Mouse (Mus musculus): ENCODE measurements around the gene Thbs3. TPM values are rescaled to one million over a fixed set of nuclear protein-coding genes. Genes with fewer than 3 reads are reported as not detected.

Thbs3 gene
- polyA plus RNA-seq, 1 experiment, result 5.0 TPM

- 20% methylated on average over 7 of the region's 7 CpGs for WGBS
- H3K27ac ChIP-seq (ENCODE audit: insufficient read depth, low read depth, low read length), result peak overlapping the region; percentile 58
- no peaks in the 10 kb centered on the region for H3K27me3 ChIP-seq (replicated peaks; ENCODE audit: control insufficient read depth, insufficient read depth, low read length)
- H3K36me3 ChIP-seq (ENCODE audit: control insufficient read depth, insufficient read depth, low read length), result no peaks in the 10 kb centered on the region
- H3K4me1 ChIP-seq (ENCODE audit: control insufficient read depth, insufficient read depth, low read length), result peaks cover 10% of the 10 kb centered on the region; the same call in 1 of the 2 replicates
- TF ChIP-seq POLR2A (IDR thresholded peaks at IDR 0.05; ENCODE audit: low read depth, low read length) (no peak), CTCF (conservative IDR thresholded peaks at IDR 0.05; ENCODE audit: insufficient read depth, insufficient read length, low read depth, low read length) (peak; percentile 95)
- H3K4me3 ChIP-seq (ENCODE audit: insufficient read depth, low read depth, low read length), result no peak overlapping the region
- peak; percentile 89 for DNase-seq
Observed at GRCm38 (mm10) chr3:89250435-89251040, 35.6 kb downstream of the Thbs3 start.

- H3K4me1 ChIP-seq (ENCODE audit: control insufficient read depth, insufficient read depth, low read length), result peaks cover 6% of the 10 kb centered on the region; the same call in 1 of the 2 replicates
- TF ChIP-seq CTCF (conservative IDR thresholded peaks at IDR 0.05; ENCODE audit: insufficient read depth, insufficient read length, low read depth, low read length) (no peak), POLR2A (IDR thresholded peaks at IDR 0.05; ENCODE audit: low read depth, low read length) (no peak)
- H3K36me3 ChIP-seq (ENCODE audit: control insufficient read depth, insufficient read depth, low read length), result no peaks in the 10 kb centered on the region
- DNase-seq, result peak; percentile 90
- H3K27ac ChIP-seq (ENCODE audit: insufficient read depth, low read depth, low read length), result peak overlapping the region; percentile 81
- H3K4me3 ChIP-seq (ENCODE audit: insufficient read depth, low read depth, low read length), result peak overlapping the region; percentile 17; the same call in 1 of the 2 replicates
- no peaks in the 10 kb centered on the region for H3K27me3 ChIP-seq (replicated peaks; ENCODE audit: control insufficient read depth, insufficient read depth, low read length)
- WGBS, result 11% methylated on average over 17 of the region's 17 CpGs
Observed at GRCm38 (mm10) chr3:89251365-89251895, 36.5 kb downstream of the Thbs3 start.

DNA sequence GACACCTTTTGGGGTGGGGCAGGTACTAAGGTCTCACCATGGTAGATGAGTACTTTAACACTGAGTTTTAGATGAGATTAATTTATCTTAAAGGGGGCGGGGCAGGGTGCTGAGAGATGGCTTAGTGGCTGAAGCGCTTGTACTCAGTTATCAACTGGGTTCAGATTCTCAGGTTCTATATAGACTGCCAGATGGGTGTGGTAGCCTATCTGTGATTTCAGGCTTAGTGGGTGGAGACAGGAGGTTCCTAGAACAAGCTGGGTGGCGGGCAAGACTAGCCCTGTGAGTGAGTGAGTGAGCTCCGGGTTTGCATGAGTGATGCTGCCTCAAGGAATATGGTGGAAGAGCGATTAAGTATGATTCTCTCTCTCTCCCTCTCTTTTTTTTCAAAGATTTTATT lies 40.0 kb downstream of the Thbs3 start:
- Histone ChIP-seq H3K27ac (ENCODE audit: insufficient read depth, low read depth, low read length) (no peak overlapping the region), H3K27me3 (replicated peaks; ENCODE audit: control insufficient read depth, insufficient read depth, low read length) (no peaks in the 10 kb centered on the region), H3K36me3 (ENCODE audit: control insufficient read depth, insufficient read depth, low read length) (no peaks in the 10 kb centered on the region), H3K4me3 (ENCODE audit: insufficient read depth, low read depth, low read length) (no peak overlapping the region), H3K4me1 (ENCODE audit: control insufficient read depth, insufficient read depth, low read length) (peaks cover 6% of the 10 kb centered on the region; the same call in 1 of the 2 replicates)
- DNase-seq, result no peak
- TF ChIP-seq POLR2A (IDR thresholded peaks at IDR 0.05; ENCODE audit: low read depth, low read length) (no peak), CTCF (conservative IDR thresholded peaks at IDR 0.05; ENCODE audit: insufficient read depth, insufficient read length, low read depth, low read length) (no peak)
- WGBS, result 95% methylated on average over 5 of the region's 5 CpGs

DNA sequence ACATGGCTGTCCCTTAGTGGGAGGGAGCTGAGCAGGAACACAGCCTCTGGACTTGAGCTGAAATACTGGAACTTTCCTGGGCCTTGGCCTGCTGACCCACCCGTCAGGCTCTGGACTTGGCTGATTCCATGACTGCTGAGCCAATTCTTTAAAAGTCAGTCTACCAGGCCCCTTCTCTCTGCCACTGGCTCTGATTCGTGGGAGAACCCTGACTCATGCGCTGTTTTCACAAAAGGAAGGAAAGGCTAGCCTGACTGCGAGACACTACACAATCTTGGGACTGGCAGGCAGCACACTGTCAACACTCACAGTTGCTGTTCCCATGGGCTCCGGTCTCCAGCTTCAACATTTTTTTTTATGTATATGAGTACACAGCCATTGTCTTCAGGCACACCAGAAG lies 41.2 kb downstream of the Thbs3 start:
- no peak overlapping the region for H3K4me3 ChIP-seq (ENCODE audit: insufficient read depth, low read depth, low read length)
- no peak for TF ChIP-seq POLR2A (IDR thresholded peaks at IDR 0.05; ENCODE audit: low read depth, low read length)
- TF ChIP-seq CTCF (conservative IDR thresholded peaks at IDR 0.05; ENCODE audit: insufficient read depth, insufficient read length, low read depth, low read length), result no peak
- no peaks in the 10 kb centered on the region for H3K4me1 ChIP-seq (ENCODE audit: control insufficient read depth, insufficient read depth, low read length)
- no peak for DNase-seq
- no peaks in the 10 kb centered on the region for H3K36me3 ChIP-seq (ENCODE audit: control insufficient read depth, insufficient read depth, low read length)
- 74% methylated on average over 5 of the region's 5 CpGs for WGBS
- H3K27me3 ChIP-seq (replicated peaks; ENCODE audit: control insufficient read depth, insufficient read depth, low read length), result no peaks in the 10 kb centered on the region
- H3K27ac ChIP-seq (ENCODE audit: insufficient read depth, low read depth, low read length), result 0 out of 2 replicates have a peak overlapping the region, but pooled peaks have one; percentile 49

- Histone ChIP-seq H3K36me3 (ENCODE audit: control insufficient read depth, insufficient read depth, low read length) (no peaks in the 10 kb centered on the region), H3K27ac (ENCODE audit: insufficient read depth, low read depth, low read length) (no peak within 1 kb of the TSS), H3K27me3 (replicated peaks; ENCODE audit: control insufficient read depth, insufficient read depth, low read length) (no peaks in the 10 kb centered on the region), H3K4me3 (ENCODE audit: insufficient read depth, low read depth, low read length) (no peak within 1 kb of the TSS), H3K4me1 (ENCODE audit: control insufficient read depth, insufficient read depth, low read length) (no peaks in the 10 kb centered on the region)
- 44% methylated on average over 7 of the region's 7 CpGs for WGBS
- TF ChIP-seq CTCF (conservative IDR thresholded peaks at IDR 0.05; ENCODE audit: insufficient read depth, insufficient read length, low read depth, low read length) (no peak), POLR2A (IDR thresholded peaks at IDR 0.05; ENCODE audit: low read depth, low read length) (no peak)
- no peak for DNase-seq
Observed at GRCm38 (mm10) chr3:89259076-89259475, 44.1 kb downstream of the Thbs3 start, which contains the start of gene Dpm3. Gene Dpm3 (plus strand): TSS chr3:89259358.

GRCm38 (mm10) chr3:89260211-89260610 lies 45.2 kb downstream of the Thbs3 start:
- Histone ChIP-seq H3K27ac (ENCODE audit: insufficient read depth, low read depth, low read length) (no peak overlapping the region), H3K36me3 (ENCODE audit: control insufficient read depth, insufficient read depth, low read length) (no peaks in the 10 kb centered on the region), H3K4me1 (ENCODE audit: control insufficient read depth, insufficient read depth, low read length) (no peaks in the 10 kb centered on the region), H3K27me3 (replicated peaks; ENCODE audit: control insufficient read depth, insufficient read depth, low read length) (no peaks in the 10 kb centered on the region), H3K4me3 (ENCODE audit: insufficient read depth, low read depth, low read length) (no peak overlapping the region)
- DNase-seq, result no peak
- 86% methylated on average over 3 of the region's 3 CpGs for WGBS
- no peak for TF ChIP-seq POLR2A (IDR thresholded peaks at IDR 0.05; ENCODE audit: low read depth, low read length)
- TF ChIP-seq CTCF (conservative IDR thresholded peaks at IDR 0.05; ENCODE audit: insufficient read depth, insufficient read length, low read depth, low read length), result no peak

- TF ChIP-seq POLR2A (IDR thresholded peaks at IDR 0.05; ENCODE audit: low read depth, low read length), result no peak
- TF ChIP-seq CTCF (conservative IDR thresholded peaks at IDR 0.05; ENCODE audit: insufficient read depth, insufficient read length, low read depth, low read length), result no peak
- Histone ChIP-seq H3K27ac (ENCODE audit: insufficient read depth, low read depth, low read length) (peak overlapping the region; percentile 53), H3K36me3 (ENCODE audit: control insufficient read depth, insufficient read depth, low read length) (no peaks in the 10 kb centered on the region), H3K4me3 (ENCODE audit: insufficient read depth, low read depth, low read length) (no peak overlapping the region), H3K27me3 (replicated peaks; ENCODE audit: control insufficient read depth, insufficient read depth, low read length) (no peaks in the 10 kb centered on the region), H3K4me1 (ENCODE audit: control insufficient read depth, insufficient read depth, low read length) (peaks cover 5% of the 10 kb centered on the region; the same call in 1 of the 2 replicates)
- DNase-seq, result peak; percentile 72
- 73% methylated on average over 10 of the region's 10 CpGs for WGBS
Observed at GRCm38 (mm10) chr3:89262417-89262816, 47.4 kb downstream of the Thbs3 start.

All from kidney, adult 2 months (tissue).